Mouse (Mus musculus): ENCODE results near the gene Uso1.
"Not testable (repeated sequence)": the region's sequence is repeated elsewhere in the genome, so short reads cannot be mapped to it uniquely, and the experiment has no call there.

Uso1 gene

GRCm38 (mm10) chr5:92128570-92128969 lies 9.2 kb upstream of the Uso1 start:
- DNase-seq: peak; percentile 34 to 65

DNA sequence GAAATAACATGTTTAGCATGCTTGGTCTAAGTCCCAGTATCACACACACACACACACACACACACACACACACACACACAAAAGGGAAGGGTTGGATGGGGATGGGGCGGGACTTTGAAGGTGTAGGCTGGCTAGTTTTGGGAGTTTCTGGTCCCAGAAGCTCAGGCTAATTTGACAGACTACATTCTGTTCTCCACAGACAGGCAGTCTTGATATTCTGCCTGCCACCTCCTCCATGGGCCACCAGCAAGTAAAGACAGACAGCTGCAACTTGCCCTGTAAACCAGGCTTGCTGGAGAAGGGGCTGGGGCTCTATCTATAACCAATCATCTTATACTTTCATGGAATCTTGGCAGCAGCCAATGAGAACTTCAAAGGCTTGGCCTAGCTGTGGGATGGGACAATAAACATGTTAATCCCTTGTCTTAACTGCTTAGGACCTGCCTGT lies 8.4 kb upstream of the Uso1 start:
- no peak for DNase-seq

DNA sequence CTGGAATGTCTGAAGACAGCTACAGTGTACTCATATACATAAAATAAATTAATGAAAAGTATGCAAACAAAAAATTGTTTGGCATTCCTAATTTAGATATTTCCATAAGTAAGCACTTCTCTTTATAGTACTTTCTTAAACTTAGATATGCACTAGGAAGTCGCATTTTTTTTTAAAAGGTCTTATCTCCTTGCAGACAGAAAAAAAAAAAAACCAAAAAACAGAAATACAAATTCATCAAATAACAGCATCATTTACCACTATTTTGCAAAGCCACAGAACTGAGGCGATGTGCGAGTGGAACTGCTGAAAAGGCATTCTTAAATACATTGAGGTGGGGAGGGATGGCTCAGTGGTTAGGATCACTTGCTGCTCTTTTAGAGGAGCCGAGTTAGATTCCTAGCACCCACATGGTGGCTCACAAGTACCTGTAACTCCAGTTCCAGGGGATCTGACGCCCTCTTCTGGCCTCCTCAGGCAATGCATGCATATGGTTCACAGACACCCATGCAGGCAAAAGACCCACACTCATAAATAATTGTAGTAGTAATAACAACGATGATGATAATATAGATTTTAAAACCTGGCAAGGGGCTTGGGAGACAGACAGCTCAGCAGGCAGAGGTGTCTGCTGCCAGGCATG lies 7.6 kb upstream of the Uso1 start:
- DNase-seq: no peak

GRCm38 (mm10) chr5:92132127-92132526 lies 5.6 kb upstream of the Uso1 start:
- no peak for DNase-seq

GRCm38 (mm10) chr5:92133006-92133405 lies 4.7 kb upstream of the Uso1 start:
- not testable (repeated sequence) for DNase-seq

DNA sequence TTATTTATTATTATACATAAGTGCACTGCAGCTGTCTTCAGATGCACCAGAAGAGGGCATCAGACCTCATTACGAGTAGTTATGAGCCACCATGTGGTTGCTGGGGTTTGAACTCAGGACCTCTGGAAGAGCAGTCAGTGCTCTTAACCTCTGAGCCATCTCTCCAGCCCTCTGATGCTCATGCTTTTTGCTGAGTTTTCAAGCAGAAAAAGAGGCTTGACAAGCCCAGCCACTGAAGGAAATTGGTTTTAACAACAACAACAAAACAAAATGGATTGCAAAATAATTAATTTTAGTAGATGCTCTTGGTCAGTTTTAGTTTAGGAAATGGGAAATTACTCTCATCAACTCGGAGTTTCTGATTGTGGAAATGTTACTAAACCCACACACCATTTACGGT lies 2.8 kb upstream of the Uso1 start:
- no peak for DNase-seq

DNA sequence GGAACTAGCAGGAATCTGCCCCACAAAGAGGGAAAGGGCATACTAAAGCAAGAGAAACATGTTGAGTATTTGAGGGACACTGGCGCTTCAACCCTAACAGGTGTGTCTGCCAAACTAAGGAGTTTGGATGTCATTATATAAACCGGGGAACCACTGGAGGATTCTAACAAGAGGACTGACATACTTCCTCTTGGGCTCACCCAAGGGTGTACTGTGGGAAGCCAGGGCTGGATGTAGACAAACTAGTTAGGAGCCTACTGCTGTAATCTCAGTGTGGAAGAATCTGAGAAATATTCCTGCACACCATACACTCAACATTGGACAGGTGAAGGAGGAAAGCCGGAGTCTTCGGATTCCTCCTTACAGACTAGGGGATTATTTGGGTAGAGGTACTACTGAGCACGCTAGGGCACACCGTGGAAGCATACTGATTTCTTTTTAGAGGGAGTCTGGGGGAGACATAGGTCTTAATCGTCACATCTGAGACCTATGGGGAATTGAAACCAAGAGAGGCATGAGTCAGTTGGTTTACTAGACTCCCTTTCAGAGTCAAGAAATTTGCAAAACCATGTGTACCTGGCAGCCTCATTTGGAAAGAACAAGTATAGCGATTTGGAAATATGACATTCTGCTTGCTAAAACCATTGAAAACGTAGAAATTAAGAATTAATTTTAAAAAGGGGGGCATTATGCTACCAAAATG lies 1.1 kb upstream of the Uso1 start:
- DNase-seq: no peak

DNA sequence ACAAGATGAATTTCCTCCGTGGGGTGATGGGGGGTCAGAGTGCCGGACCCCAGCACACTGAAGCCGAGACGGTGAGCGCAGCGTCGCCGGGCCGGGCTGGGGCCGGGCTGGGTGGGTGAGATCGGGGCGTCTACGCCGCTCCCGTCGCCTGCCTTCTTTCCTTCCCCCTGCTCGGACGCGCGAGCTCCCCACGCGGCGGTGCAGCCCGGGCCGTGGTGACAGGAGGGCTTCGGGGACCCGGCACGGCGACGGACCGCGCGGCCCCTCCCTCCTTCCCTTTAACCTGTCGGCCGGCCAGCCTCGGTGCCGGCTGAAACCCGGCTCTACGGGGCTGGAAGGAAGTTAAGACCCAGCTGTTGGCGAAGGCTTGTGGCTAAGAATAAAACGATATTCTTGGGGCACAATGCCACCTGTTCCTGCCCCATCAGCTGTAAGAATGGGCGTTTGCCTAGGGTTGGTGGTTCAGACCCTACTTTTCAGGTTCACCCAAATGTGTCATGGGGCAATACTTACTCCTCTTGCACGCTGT lies 419 bp downstream of the Uso1 start:
- peak; percentile 44 to 71 for DNase-seq

- DNase-seq: no peak
Measured at GRCm38 (mm10) chr5:92139191-92139590, 1.5 kb downstream of the Uso1 start.

GRCm38 (mm10) chr5:92141696-92142095 lies 4.0 kb downstream of the Uso1 start:
- no peak for DNase-seq

- no peak for DNase-seq
Measured at GRCm38 (mm10) chr5:92142481-92142880, 4.7 kb downstream of the Uso1 start.

DNA sequence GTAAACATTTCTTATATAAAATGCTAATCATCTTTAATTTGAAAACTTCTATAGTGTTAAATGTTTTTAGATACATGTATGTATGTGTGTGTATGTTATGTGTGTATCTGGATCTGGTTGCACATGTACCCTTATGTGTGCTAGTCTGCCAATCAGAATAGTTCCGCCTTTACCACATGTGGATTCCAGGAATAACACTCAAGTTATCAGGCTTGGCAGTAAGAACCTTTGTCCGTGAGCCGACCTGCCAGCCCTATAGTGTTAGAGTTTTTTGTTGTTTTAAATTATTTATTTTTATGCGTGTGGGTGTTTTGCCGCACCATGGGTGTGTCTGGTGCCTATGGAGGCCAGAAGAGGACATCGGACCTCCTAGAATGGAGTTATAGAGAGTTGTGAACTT lies 5.9 kb downstream of the Uso1 start:
- DNase-seq: no peak

DNA sequence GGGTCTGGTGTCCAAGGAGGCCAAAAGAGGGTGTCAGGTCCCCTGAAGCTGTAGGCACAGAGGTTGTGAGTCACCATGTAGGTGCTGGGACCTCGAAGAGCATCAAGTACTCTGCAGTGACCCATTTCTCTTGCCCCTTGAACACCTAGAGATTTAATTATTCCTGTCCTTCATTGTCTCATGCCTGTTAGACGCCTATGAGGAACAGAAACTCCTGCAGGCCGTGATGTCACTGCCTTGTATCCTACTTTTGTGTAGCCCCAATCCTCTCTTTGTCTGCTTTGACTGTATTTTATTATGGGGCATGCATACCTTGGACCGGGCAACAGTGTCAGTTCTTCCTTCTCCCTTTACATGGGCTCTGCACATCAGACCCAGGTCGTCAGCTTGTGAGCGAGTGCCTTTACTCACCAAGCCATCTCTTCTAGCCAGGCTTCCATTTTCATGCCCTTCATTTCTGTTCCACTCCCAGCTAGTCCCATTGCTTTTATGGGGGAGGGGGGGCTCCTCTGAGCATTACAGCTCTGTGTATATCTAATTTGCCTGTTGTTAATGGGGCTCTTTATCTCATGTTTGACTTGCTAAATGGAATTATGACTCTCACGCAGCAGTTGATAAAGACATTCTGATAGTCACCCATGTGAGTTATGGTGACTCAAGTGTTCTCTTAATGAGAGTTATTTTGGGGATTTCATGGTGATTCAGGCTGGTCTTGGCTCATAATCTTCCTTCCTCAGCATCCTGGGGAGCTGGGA lies 7.4 kb downstream of the Uso1 start:
- DNase-seq: no peak

- DNase-seq: no peak
Measured at GRCm38 (mm10) chr5:92148248-92148647, 10.5 kb downstream of the Uso1 start.

GRCm38 (mm10) chr5:92149330-92149982 lies 11.7 kb downstream of the Uso1 start:
- DNase-seq: no peak

DNA sequence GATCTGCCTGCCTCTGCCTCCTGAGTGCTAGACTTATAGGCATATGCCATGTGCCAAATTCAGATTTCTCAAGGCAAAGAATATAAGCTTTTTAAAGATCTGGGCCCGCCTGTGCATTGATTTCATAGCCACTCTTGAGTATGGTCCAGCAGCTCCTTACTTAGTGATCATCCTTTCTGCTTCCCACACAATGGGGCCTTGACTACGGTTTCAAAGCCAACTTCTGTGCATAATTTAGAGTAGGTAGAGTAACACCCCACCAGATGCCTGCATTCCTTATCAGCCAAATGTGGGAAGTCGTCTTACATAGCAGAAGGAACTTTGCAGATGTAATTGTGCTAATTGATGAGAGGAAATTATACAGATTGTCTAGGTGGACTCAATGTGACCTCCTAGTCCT lies 17.1 kb downstream of the Uso1 start:
- no peak for DNase-seq

DNA sequence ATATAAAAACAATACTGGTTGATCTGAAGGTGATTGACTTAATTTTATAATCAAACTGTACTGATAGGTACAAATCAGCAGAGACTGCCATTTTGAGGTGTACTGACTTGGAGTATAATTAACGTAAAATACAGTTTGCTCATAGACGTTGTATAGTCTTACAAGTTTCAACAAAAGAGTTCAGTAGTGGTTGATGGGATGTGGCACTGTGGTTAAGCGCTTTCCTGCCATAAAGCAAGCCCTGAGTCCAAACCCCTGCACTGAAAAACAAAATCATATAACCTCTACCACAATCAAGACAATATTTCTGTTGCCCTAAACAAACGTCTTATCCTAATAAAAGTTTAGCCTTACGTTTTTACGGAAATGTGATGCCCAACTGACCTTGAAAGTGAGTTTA lies 28.2 kb downstream of the Uso1 start:
- no peak for DNase-seq

GRCm38 (mm10) chr5:92183071-92183830 lies 45.5 kb downstream of the Uso1 start:
- DNase-seq: no peak

- no peak for DNase-seq
Measured at GRCm38 (mm10) chr5:92188881-92189483, 51.2 kb downstream of the Uso1 start.

DNA sequence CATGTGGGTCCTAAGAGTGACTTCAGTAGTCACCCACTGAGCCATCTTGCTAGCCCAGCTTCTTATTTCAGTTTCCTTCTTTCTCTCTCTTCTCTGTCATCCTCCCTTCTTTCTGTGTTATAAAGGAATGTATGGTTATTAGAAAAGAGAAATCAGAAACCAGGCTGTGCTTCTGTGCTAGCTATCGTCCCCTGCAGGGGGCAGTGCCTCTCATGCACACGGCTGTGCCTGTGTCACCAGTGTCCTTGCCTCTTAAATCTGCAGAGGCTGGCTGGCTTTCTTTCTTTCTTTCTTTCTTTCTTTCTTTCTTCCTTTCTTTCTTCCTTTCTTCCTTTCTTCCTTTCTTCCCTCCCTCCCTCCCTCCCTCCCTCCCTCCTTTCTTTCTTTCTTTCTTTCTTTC lies 58.0 kb downstream of the Uso1 start:
- DNase-seq: peak; percentile 50 to 65

- DNase-seq: no peak
Measured at GRCm38 (mm10) chr5:92196895-92197811, 59.4 kb downstream of the Uso1 start.
